8 mouse cellular contexts compared by ENCODE assay signal in the genomic region with DNA sequence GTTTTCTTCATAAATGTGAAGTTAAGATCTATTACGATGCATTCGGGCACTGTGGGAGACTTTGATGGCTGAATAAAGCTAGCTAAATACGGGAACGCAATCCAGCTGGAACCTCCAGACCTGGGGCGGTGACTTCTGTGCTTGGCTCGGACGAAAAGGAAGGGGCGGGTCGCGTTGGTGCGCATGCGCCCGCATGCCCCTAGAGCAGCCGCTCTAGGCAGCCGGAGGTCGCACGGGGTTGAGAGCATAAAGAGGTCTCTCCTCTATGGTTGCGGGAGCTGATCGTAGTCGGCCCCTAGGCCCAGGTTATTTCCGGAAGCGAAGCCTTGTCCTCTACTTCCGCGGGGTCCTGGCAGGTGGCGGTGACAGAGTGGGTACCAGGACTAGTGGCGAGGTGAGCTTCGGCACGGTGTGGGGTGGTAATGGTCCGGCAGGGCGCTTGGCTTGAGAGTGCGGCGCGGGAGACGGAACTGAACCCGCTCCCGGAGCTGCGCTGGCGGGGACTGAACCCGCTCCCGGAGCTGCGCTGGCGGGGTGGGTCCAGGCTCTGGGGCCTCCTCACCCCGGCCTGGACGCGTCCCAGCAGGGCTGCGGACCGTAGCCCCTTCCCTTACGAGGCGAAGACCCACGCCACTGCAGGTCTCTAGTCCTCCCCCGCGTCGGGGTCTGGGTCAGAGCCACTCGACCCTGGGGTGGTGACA. TPM values are rescaled to one million over a fixed set of nuclear protein-coding genes. Genes with fewer than 3 reads are reported as not detected.
DNase-seq lines count a peak whose midpoint lies in the region; ATAC-seq and TF ChIP-seq lines count a peak whose summit lies in the region.

Bfar (plus strand) TSS at position 174 of the 701 bp plus-strand sequence.
3110001I22Rik (plus strand) TSS at position 245 of the 701 bp plus-strand sequence.

- peak; percentile 93 for ATAC-seq in forebrain, embryonic 11.5 days (replicated peaks; ENCODE audit: low FRiP score)
- peak; percentile 94 for ATAC-seq in heart, postnatal 0 days (ENCODE audit: insufficient read depth, low read depth)
- ATAC-seq in liver, embryonic 16.5 days (ENCODE audit: low read depth): peak; percentile 82
- ATAC-seq in neural tube, embryonic 13.5 days (ENCODE audit: low read depth): peak; percentile 95

- no peak for TF ChIP-seq RAD21 in CH12.LX (IDR thresholded peaks at IDR 0.05; ENCODE audit: low read depth, low read length)

- no peaks in the 10 kb centered on the region for H3K9me3 ChIP-seq in CH12.LX (replicated peaks; ENCODE audit: low read length)
- no peaks in the 10 kb centered on the region for H3K9me3 ChIP-seq in forebrain, embryonic 11.5 days (ENCODE audit: control insufficient read depth, low read length)
- H3K9me3 ChIP-seq in heart, postnatal 0 days (replicated peaks; ENCODE audit: control insufficient read depth, low read length): no peaks in the 10 kb centered on the region
- H3K9me3 ChIP-seq in liver, embryonic 16.5 days (replicated peaks; ENCODE audit: control insufficient read depth, low read length): no peaks in the 10 kb centered on the region
- no peaks in the 10 kb centered on the region for H3K9me3 ChIP-seq in neural tube, embryonic 13.5 days

- TF ChIP-seq POLR2A in CH12.LX (IDR thresholded peaks at IDR 0.05; ENCODE audit: low read depth, low read length): peak; percentile 97
- TF ChIP-seq POLR2A in testis, adult 2 months (IDR thresholded peaks at IDR 0.05; ENCODE audit: control insufficient read depth, low read depth, low read length): peak; percentile 89

- no peaks in the 10 kb centered on the region for H3K27me3 ChIP-seq in CH12.LX (replicated peaks)
- H3K27me3 ChIP-seq in forebrain, embryonic 11.5 days (ENCODE audit: control insufficient read depth, insufficient read depth, low read length): no peaks in the 10 kb centered on the region
- H3K27me3 ChIP-seq in heart, postnatal 0 days (ENCODE audit: control insufficient read depth, insufficient read depth, low read length): no peaks in the 10 kb centered on the region
- no peaks in the 10 kb centered on the region for H3K27me3 ChIP-seq in liver, embryonic 16.5 days (ENCODE audit: control insufficient read depth, insufficient read depth, low read depth, low read length)
- no peaks in the 10 kb centered on the region for H3K27me3 ChIP-seq in neural tube, embryonic 13.5 days
- no peaks in the 10 kb centered on the region for H3K27me3 ChIP-seq in testis, adult 2 months (ENCODE audit: control insufficient read depth, insufficient read depth, low read length)

- peak within 1 kb of the TSS; percentile 92 for H3K4me2 ChIP-seq in CH12.LX (ENCODE audit: insufficient read depth, low read depth, poor library complexity, severe bottlenecking)
- peak within 1 kb of the TSS; percentile 85 for H3K4me2 ChIP-seq in forebrain, embryonic 11.5 days (ENCODE audit: low read depth, low read length, severe bottlenecking)
- peak within 1 kb of the TSS; percentile 86 for H3K4me2 ChIP-seq in heart, postnatal 0 days (ENCODE audit: low read depth, low read length)
- peak within 1 kb of the TSS; percentile 90 for H3K4me2 ChIP-seq in liver, embryonic 16.5 days (ENCODE audit: low read depth, low read length)
- H3K4me2 ChIP-seq in neural tube, embryonic 13.5 days: peak within 1 kb of the TSS; percentile 91

- dilution Hi-C loops in CH12.LX (cut with MboI; ENCODE audit: extremely low pct_ligation_motif_present, extremely low pct_unique_long_range_greater_than_20kb, low sequenced_read_pairs): no loop called here

- 0% methylated on average over 53 of the region's 54 CpGs for WGBS in forebrain, embryonic 11.5 days
- under 1% methylated on average over 54 of the region's 54 CpGs for WGBS in heart, postnatal 0 days
- WGBS in liver, embryonic 16.5 days (ENCODE audit: insufficient replicate concordance): under 1% methylated on average over 54 of the region's 54 CpGs
- under 1% methylated on average over 53 of the region's 54 CpGs for WGBS in neural tube, embryonic 13.5 days

- peak; percentile 97 for DNase-seq in CH12.LX (ENCODE audit: extremely low read depth)
- peak; percentile 84 for DNase-seq in c-Kit-positive CD71-positive TER-119-negative erythroid progenitor cells, embryonic 14.5 days (ENCODE audit: low read depth)
- peak; percentile 95 for DNase-seq in forebrain, embryonic 11.5 days (ENCODE audit: low spot score)
- peak; percentile 96 for DNase-seq in heart, postnatal 0 days (ENCODE audit: low spot score)
- DNase-seq in kidney, postnatal 4 days: peak; percentile 92 to 96

- TF ChIP-seq CTCF in CH12.LX (conservative IDR thresholded peaks at IDR 0.05 in 1 of 2, IDR thresholded peaks at IDR 0.05 in 1 of 2; ENCODE audit: low read depth in 2 of 2, low read length in 2 of 2): no peak
- TF ChIP-seq CTCF in heart, postnatal 0 days (IDR thresholded peaks at IDR 0.05; ENCODE audit: low read depth): no peak
- TF ChIP-seq CTCF in testis, adult 2 months (IDR thresholded peaks at IDR 0.05; ENCODE audit: control insufficient read depth, insufficient read depth, insufficient replicate concordance, low read depth, low read length): no peak

- H3K36me3 ChIP-seq in CH12.LX (replicated peaks in 1 of 2; ENCODE audit: control insufficient read depth in 1 of 2, insufficient read depth in 1 of 2, low read length in 1 of 2): peaks cover 6 to 26% of the 10 kb centered on the region in 2 experiments
- no peaks in the 10 kb centered on the region for H3K36me3 ChIP-seq in forebrain, embryonic 11.5 days (ENCODE audit: control insufficient read depth, insufficient read depth, low read length)
- peaks cover 6% of the 10 kb centered on the region for H3K36me3 ChIP-seq in heart, postnatal 0 days (replicated peaks; ENCODE audit: control insufficient read depth, insufficient read depth, low read length)
- H3K36me3 ChIP-seq in liver, embryonic 16.5 days (ENCODE audit: control insufficient read depth, insufficient read depth): no peaks in the 10 kb centered on the region; the same call in 1 of the 2 replicates
- H3K36me3 ChIP-seq in neural tube, embryonic 13.5 days: peaks cover 9% of the 10 kb centered on the region
- H3K36me3 ChIP-seq in testis, adult 2 months (ENCODE audit: control insufficient read depth, insufficient read depth, low read length): no peaks in the 10 kb centered on the region

- in situ Hi-C loops in CH12.LX (cut with MboI; ENCODE audit: low pct_ligation_motif_present, low pct_unique_long_range_greater_than_20kb, low sequenced_read_pairs): no loop called here

- no peak for TF ChIP-seq EP300 in CH12.LX (IDR thresholded peaks at IDR 0.05; ENCODE audit: low read length)
- peak; percentile 46; the same call in 1 of the 2 replicates for TF ChIP-seq EP300 in heart, postnatal 0 days (IDR thresholded peaks at IDR 0.05; ENCODE audit: low read depth)

- H3K9ac ChIP-seq in CH12.LX (ENCODE audit: insufficient read depth, low read depth): peak within 1 kb of the TSS; percentile 86
- H3K9ac ChIP-seq in forebrain, embryonic 11.5 days (ENCODE audit: low read length): peak within 1 kb of the TSS; percentile 85
- peak within 1 kb of the TSS; percentile 98 for H3K9ac ChIP-seq in heart, postnatal 0 days (replicated peaks; ENCODE audit: low read depth, low read length)
- peak within 1 kb of the TSS; percentile 91 for H3K9ac ChIP-seq in liver, embryonic 16.5 days (ENCODE audit: low read depth, low read length)
- peak within 1 kb of the TSS; percentile 89 for H3K9ac ChIP-seq in neural tube, embryonic 13.5 days

- H3K27ac ChIP-seq in CH12.LX (ENCODE audit: insufficient read depth, low read depth): peak within 1 kb of the TSS; percentile 39
- peak within 1 kb of the TSS; percentile 51; the same call in 1 of the 2 replicates for H3K27ac ChIP-seq in forebrain, embryonic 11.5 days (ENCODE audit: low read depth, low read length)
- H3K27ac ChIP-seq in heart, postnatal 0 days (ENCODE audit: low read depth): peak within 1 kb of the TSS; percentile 94
- H3K27ac ChIP-seq in liver, embryonic 16.5 days (ENCODE audit: low read length): peak within 1 kb of the TSS; percentile 91
- H3K27ac ChIP-seq in neural tube, embryonic 13.5 days (replicated peaks): peak within 1 kb of the TSS; percentile 80
- peak within 1 kb of the TSS; percentile 90 for H3K27ac ChIP-seq in testis, adult 2 months (ENCODE audit: control insufficient read depth, insufficient read depth, low read depth, low read length)

- H3K4me1 ChIP-seq in CH12.LX (ENCODE audit: control insufficient read depth in 1 of 2, insufficient read depth in 2 of 2): peaks cover 0 to 40% of the 10 kb centered on the region in 2 experiments
- peaks cover 7% of the 10 kb centered on the region; the same call in 1 of the 2 replicates for H3K4me1 ChIP-seq in forebrain, embryonic 11.5 days (replicated peaks; ENCODE audit: control insufficient read depth, insufficient read depth, low read length)
- H3K4me1 ChIP-seq in heart, postnatal 0 days (ENCODE audit: control insufficient read depth, insufficient read depth): peaks cover 21% of the 10 kb centered on the region
- H3K4me1 ChIP-seq in liver, embryonic 16.5 days (ENCODE audit: control insufficient read depth, low read depth, low read length): peaks cover 26% of the 10 kb centered on the region
- H3K4me1 ChIP-seq in neural tube, embryonic 13.5 days (replicated peaks): peaks cover 30% of the 10 kb centered on the region
- peaks cover 10% of the 10 kb centered on the region for H3K4me1 ChIP-seq in testis, adult 2 months (ENCODE audit: control insufficient read depth, insufficient read depth, low read length)

- H3K4me3 ChIP-seq in CH12.LX (replicated peaks in 1 of 3; ENCODE audit: low read depth in 2 of 3, low read length in 2 of 3, poor library complexity in 1 of 3): peak within 1 kb of the TSS; percentile 65 to 86 (median 81)
- peak within 1 kb of the TSS; percentile 88 for H3K4me3 ChIP-seq in forebrain, embryonic 11.5 days (ENCODE audit: low read depth, low read length)
- peak within 1 kb of the TSS; percentile 99 for H3K4me3 ChIP-seq in heart, postnatal 0 days (ENCODE audit: low read depth, low read length)
- peak within 1 kb of the TSS; percentile 91 for H3K4me3 ChIP-seq in liver, embryonic 16.5 days (ENCODE audit: low read depth, low read length)
- peak within 1 kb of the TSS; percentile 91 for H3K4me3 ChIP-seq in neural tube, embryonic 13.5 days
- peak within 1 kb of the TSS; percentile 98 for H3K4me3 ChIP-seq in testis, adult 2 months (ENCODE audit: control insufficient read depth, low read depth, low read length)

- H3K79me2 ChIP-seq in CH12.LX (replicated peaks; ENCODE audit: control insufficient read depth, extremely low read depth, insufficient read depth, poor library complexity, severe bottlenecking): peaks cover 43% of the 10 kb centered on the region

RNA-seq across cellular contexts. Expression of gene Bfar, which starts in this region (rescaled TPM):
- total RNA-seq in CH12.LX (2012; rRNA removed): 44.4 and 44.9 TPM in 2 replicates
- 41.0 and 43.9 TPM in 2 replicates for total RNA-seq in CH12.LX (2014; rRNA removed)
- 42.6 and 43.1 TPM in 2 replicates for polyA plus RNA-seq in CH12.LX (2012; ENCODE audit: insufficient read length, low read depth)
- polyA plus RNA-seq in forebrain, embryonic 11.5 days (2014; fragmentation: Nextera tagmentation; extraction: Ambion mirVana): 41.2 and 48.4 TPM in 2 replicates
- total RNA-seq in heart, postnatal 0 days (2014; rRNA removed; ENCODE audit: low replicate concordance): 26.4 and 32.3 TPM in 2 replicates
- 33.4 and 35.1 TPM in 2 replicates for polyA plus RNA-seq in heart, postnatal 0 days (2015; fragmentation: Nextera tagmentation; extraction: Ambion mirVana)
- polyA plus RNA-seq in liver, embryonic 16.5 days (2015; fragmentation: Nextera tagmentation; extraction: Ambion mirVana): 15.9 and 16.5 TPM in 2 replicates
- 49.4 and 54.3 TPM in 2 replicates for polyA plus RNA-seq in neural tube, embryonic 13.5 days (2015; fragmentation: Nextera tagmentation; extraction: Ambion mirVana)
- polyA plus RNA-seq in testis, adult 2 months (2012; rRNA removed): 12.2 and 13.0 TPM in 2 replicates

RNA-seq across cellular contexts. Expression of gene 3110001I22Rik, which starts in this region (rescaled TPM):
- 5.6 and 9.0 TPM in 2 replicates for total RNA-seq in CH12.LX (2012; rRNA removed)
- total RNA-seq in CH12.LX (2014; rRNA removed): 24.2 and 25.4 TPM in 2 replicates
- polyA plus RNA-seq in CH12.LX (2012; ENCODE audit: insufficient read length, low read depth): 10.8 TPM in 2 replicates
- polyA plus RNA-seq in forebrain, embryonic 11.5 days (2014; fragmentation: Nextera tagmentation; extraction: Ambion mirVana): 9.1 and 9.9 TPM in 2 replicates
- 2.2 and 12.4 TPM in 2 replicates for total RNA-seq in heart, postnatal 0 days (2014; rRNA removed; ENCODE audit: low replicate concordance)
- polyA plus RNA-seq in heart, postnatal 0 days (2015; fragmentation: Nextera tagmentation; extraction: Ambion mirVana): 1.6 and 2.1 TPM in 2 replicates
- 2.0 and 2.5 TPM in 2 replicates for polyA plus RNA-seq in liver, embryonic 16.5 days (2015; fragmentation: Nextera tagmentation; extraction: Ambion mirVana)
- polyA plus RNA-seq in neural tube, embryonic 13.5 days (2015; fragmentation: Nextera tagmentation; extraction: Ambion mirVana): 9.1 and 10.0 TPM in 2 replicates
- 0.70 and 1.1 TPM in 2 replicates for polyA plus RNA-seq in testis, adult 2 months (2012; rRNA removed)

Comparison
In these comparisons a context has a peak if more than half of its experiments do, and no peak if none do; other contexts are left out.
1. Peak in every context shown above with its lines: DNase-seq, ATAC-seq, H3K4me3 ChIP-seq and H3K27ac ChIP-seq.
2. H3K27ac ChIP-seq: peak in every context shown above with its lines; median percentile 94 in heart, postnatal 0 days; 91 in liver, embryonic 16.5 days; 90 in testis, adult 2 months; 80 in neural tube, embryonic 13.5 days; 51 in forebrain, embryonic 11.5 days; 39 in CH12.LX.